Mouse (Mus musculus) left cerebral cortex, adult 11 months (tissue): ENCODE data around the gene Uqcc1.
A peak's percentile ranks its signal among the peaks of the same experiment; 100 is the strongest.

Experiments used
- DNase-seq: peaks from one replicate; pipeline ENCODE4 v3.0.0; 2022; ENCODE audit warnings: low spot score

Uqcc1 gene

DNA sequence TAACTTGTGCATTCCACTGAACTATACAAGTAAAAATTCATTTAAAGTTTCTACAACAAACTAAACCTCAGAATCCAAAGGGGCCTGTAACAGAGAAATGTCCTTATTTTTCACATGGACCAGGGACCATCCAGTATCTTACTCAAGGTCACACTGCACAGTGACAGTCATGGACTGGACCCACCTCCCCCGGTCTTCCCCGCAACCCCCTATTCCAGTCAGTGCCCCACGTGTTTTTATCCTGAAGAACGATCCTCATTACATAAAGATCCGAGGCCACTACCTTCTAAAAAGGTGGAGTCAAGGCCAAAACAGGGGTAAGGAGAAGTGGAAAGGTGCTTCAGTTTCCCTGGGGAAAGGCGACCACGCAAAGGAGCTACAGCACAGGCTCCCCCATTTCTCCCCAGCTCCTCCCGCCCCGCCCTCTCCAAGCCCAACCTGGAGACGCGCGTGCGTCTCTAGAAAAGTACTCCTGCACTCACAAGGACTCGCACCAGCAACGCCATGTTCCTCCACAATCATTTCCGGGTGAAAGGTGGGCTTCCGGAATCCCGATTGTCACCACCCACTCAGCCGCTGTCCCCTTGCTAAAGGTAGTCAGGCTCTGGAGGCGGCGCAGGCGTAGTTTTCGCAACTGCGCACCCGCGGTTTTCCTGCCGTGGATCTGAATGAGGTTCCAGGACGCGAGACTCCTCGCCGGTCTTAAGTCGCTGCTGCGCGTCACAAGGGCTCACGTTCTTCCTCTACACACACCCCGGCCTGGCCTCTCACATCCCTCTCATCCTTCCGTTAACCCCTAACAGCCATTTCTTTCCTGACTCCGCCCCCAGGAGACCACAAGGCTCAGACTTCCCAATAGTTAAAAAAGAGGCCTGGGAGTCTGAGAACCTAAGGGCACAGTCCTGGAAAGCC lies at the start of gene Uqcc1:
Gene Uqcc1 (minus strand): TSS at position 780 of the 912 bp plus-strand sequence.
- DNase-seq, result peak; percentile 93

DNA sequence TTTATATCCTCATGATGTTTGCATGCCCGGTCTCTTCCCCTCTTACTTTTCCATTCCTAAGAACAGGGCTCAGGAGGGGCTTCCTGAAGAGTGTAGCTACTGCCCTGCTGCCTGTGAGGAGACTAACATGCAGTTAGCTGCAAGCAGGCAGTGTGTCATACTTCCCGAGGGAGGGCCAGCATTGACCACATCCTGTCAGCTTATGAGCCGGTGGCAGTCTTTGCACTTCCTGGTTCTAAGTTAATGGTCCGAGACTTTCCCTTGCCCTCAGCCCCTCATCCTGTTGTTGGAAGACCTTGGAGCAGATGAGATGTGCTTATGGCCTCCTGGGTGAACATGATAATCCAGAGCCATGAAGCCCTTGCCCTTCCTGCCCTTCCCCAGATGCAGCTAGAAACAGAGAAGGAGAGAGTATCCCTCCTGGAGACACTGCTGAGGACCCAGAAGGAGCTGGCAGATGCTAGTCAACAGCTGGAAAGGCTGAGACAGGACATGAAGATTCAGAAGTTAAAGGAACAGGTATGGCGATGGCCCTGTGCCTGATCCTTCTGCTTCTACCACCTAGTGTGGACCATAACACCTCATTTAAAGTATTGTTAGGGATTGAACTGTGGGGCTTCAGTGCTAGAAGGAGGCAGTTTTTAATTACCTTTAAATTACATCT lies 49.4 kb upstream of the Uqcc1 start:
- no peak for DNase-seq

DNA sequence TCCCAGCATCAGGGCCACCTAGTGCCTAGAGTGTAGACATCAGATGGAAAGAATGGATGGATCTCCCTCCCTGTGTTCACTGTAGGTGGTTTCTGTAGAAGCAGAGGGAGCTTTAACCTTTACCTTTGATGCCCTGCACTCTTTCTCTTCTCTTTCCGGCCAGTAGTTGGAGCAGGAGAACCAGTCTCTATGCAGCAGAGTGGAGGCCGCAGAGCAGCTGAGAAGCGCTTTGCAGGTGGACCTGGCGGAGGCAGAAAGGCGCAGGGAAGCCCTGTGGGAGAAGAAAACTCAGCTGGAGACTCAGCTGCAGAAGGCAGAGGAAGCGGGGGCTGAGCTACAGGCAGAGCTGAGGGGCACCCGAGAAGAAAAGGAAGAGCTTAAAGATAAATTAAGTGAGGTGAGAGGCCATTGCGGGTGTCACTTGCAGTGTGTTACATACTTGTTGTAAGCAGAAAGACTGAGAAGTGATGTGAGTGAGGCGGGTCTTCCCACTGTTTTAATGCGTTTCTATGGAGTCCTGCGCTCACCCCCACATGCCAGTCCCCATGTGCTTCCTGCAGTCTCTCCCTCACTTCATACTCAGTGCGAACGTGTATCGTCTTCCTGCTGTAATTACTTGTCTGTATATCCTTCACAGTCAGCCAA lies 44.1 kb upstream of the Uqcc1 start:
- no peak for DNase-seq

DNA sequence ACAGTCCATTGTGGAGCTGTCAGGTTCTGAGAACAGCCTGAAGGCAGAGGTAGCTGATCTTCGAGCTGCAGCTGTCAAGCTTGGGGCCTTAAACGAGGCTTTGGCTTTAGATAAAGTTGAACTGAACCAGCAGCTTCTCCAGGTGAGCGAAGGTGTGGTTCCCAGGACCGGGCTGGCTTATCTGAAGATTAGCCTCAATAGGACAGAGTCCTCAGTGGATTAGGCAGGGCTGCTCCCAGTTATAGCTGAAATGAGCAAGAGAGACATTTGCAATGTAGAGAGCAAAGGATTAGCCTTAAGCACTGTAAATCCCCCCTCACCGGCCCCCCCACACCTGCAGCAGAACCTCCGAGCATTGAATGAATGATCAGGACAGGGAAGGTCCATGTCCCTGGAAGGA lies 43.2 kb upstream of the Uqcc1 start:
- DNase-seq, result no peak

DNA sequence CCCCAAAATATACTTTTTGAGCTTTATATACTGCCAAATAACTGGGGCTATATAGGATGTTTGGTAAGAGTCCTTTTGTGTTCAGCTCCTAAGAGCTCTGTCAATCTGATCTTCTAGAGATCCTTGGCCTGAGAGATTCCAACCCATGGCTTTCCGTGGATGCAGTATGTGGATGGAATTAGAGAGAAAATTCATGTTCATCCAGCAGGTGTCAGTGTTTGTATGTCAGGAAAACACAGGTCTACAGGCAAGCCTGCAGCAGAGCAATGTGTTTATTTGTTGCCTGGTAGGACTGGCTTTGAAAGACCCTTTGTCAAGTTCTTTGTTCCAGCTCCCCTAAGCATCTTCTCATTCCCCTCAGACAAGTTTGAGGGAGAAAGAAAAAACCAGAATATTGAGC lies 32.9 kb upstream of the Uqcc1 start:
- no peak for DNase-seq

DNA sequence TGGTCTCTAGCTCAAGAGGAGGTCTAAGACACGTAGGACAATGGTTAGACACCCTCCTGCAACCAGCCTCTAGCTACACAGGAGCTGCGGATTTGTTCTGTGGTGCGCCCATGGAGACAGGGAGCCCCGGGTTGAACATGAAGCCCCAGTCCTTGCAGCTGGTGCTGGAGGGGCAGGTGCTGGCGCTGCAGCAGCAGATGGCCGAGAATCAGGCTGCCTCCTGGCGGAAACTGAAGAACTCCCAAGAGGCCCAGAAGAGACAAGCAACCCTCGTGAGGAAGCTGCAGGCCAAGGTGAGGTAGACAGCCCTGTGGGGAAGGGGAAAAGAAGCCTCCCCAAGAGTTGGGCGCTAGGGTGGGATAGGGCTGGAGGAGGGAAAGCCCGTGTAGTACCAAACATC lies 31.8 kb upstream of the Uqcc1 start:
- no peak for DNase-seq

DNA sequence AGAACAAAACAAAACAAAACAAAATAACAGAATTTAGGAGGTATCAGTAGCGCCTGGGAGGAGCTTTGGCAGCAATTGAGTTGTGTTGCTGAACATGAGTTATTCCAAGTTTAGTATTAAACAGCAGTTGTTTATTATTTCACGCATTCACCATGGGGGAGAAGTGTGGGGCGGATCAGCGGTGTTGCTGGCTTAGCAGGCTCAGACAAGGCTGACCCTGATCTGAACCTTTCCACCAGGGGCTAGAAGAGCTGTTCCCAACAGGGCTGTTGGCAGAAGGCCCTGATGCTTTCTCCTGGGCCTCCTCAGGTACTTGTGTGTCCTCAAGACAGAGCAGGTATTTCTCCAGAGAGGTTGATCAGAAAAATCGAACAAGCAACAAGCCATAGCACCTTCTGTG lies 29.9 kb upstream of the Uqcc1 start:
- no peak for DNase-seq

DNA sequence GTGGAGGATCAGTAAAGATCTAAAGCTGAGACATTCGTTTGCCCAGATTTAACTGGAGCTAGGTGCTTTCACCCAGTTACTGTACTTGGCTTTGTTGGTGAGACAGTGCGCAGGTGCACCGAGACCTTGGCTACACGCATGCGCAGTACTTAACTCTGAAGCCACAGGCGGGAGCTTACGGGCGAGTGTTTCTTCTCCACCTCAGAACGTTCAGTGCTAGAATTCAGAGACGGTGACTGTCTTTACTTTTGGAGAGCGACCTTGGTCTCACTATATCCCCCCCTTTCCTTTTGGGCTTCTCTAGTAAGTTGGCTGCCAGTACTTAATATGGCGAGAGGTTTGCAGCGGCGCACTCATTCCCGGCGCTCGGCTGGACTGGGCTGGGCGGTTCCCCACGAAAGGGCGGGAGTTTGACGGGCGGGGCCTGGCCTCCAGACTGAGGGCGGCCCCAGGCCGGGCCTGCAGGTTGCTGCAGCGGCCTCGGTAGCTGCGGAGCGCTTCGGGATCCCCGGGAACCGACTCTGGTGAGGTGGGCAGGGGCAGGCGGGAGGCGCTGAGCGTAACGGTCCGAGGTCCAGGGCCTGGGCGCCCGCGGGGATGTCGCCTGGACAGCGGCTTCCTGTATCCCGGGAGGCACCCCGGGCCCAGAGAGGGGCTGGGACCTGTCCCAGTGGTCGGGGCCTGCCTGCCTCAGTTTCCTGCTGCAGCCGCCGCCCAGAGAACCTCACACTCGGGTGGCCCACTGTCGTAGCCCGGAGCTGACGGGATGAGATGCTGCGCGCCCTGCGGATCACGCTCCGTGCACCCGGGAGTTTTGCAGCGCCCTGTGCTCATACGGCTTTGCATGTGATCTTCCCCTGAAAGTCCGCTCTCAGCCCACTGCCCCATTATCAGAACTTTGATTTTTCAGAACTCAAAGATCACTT lies 26.3 kb upstream of the Uqcc1 start, which contains the start of gene Cep250:
Gene Cep250 (plus strand): TSS at position 325 of the 926 bp plus-strand sequence.
- peak; percentile 77 for DNase-seq

DNA sequence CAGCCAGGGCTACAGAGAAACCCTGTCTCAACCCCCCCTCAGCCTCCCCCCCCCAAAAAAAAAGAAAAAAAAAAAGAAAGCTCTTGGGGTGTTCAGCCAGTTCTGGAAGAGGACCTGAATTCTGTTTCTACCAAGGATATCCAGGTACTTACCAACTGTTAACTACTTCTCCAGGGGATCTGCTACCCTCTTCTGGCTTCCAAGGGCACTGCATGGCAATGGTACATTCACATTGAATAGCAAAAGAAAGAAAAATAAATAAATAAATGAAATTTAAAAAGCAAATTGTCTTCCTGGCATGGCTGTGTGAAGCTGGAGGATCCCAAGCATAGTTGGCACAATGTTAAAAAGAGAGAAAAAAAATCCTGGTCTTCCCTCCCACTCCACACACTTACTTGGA lies 21.9 kb upstream of the Uqcc1 start:
- DNase-seq, result peak; percentile 32

DNA sequence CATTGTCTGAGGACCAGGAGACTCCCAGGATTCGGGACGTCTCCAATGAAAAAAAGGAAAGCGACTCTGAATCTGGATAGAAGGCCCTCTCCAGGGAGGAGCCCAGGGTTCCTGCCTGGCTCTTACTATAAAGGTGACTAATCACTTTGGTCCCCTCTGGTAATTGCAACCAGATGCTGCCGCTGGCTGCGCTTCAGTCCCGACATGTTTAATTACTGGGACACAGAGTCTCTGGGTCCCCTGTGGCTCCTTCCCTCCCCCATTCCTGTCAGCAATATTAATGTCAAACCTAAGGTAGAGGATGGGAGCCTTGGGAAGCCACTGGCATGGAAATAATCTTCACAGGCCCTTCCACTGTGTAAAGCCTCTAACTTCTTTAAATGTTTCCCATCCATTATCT lies 19.3 kb upstream of the Uqcc1 start:
- DNase-seq, result no peak

DNA sequence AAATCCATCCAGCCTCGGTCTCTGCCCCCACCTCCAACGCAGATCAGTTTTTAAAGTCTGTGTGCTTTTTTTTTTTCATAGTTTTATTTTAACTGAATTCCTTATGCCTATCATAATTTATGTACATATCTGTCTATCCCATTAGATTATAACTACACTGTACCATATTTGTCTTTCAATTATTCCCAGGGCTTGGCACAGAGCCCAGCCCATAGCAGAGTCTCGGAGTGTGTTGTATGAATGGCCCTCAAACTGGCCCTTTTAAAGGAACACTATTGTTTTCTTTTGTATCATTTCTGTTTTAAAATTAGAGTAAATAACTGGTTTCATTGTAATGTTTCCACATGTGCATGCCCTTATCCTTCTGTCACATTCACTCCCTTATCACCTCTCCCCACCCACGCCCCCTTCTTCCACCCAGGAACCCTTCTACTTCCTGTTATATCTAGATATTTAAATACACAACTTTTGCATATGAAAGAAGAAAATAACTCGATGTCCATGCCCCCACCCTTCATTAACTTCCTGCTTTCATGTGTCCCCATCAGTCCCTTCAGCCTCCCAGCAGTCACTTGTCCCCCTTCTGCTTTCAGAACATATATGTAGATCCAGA lies 17.4 kb upstream of the Uqcc1 start:
- DNase-seq, result no peak

DNA sequence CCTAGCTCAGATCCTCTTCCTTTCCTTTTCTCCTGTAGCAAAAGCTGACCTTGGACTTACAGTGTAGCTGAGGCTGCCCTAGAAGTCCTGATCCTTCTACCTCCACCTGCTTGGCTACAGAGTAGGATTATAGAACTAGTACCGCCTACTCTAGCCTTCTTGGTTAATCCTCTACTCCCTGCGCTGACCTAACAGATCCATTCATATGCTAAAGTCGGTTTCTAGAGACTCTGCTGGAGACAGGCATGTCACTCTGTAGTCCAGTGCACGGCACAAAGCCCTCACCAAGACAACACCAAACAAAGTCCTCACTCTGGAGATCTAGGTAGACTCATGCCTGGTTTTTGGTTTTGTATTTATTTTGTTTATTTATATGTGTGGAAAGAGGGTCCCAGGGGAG lies 16.4 kb upstream of the Uqcc1 start:
- no peak for DNase-seq

DNA sequence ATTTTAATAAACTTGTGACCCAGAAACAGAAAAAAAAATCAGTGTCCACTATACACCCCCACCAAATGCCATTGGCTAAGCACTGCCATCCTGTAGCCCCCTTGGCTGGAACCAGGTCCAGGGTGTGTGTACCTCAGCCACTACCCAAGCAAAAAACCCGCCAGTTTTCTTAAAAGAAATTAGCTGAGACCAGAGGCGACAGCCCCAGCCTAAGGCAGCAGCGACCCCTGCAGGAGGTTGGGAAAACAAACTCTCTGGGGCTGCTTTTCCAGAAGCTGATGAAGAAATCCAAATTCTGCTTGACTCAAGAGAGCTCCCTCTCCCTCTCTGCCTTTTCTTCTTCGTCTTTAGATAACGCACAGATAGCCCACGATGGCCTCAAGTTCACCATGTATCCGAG lies 16.0 kb upstream of the Uqcc1 start:
- no peak for DNase-seq

DNA sequence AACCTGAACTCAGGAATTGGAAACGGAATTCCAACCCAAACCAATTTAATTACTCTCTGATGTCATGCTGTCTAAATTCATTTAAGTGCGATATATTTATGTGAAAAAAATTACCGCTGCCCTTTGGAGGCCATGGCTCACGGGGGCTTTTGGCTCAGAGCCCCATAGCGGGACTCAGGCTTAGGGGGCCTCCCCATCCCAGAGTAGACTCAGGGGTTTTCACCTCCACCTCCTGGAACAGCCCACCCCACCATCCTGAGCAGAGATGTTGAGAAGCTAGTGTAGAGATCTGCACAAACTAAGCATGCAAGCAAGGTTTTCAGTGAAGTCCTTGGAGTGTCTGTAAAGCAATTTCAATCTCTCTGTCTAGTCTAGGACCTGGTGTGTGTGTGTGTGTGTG lies 15.5 kb upstream of the Uqcc1 start:
- DNase-seq, result no peak

DNA sequence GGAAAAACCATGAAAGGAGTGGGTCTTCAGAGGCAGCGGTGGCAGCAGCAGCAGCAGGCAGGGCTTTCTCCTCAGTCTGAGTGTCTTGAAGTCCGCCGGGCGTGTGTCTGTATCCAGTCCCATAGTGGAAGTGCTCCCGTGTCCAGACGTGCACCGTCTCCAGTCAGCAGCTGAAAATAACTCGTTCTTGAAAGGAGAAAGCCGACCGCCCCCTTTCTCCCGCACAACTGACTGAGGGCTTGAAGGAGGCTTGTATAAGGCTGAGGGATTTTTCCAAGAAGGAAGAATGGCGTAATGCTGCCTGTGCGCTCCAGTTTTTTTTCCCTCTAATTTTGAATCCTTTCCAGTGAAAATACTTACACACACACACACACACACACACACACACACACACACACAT lies 15.0 kb upstream of the Uqcc1 start, which contains the start of gene Gdf5:
Gene Gdf5 (minus strand): TSS at position 244 of the 400 bp plus-strand sequence.
- DNase-seq, result no peak

DNA sequence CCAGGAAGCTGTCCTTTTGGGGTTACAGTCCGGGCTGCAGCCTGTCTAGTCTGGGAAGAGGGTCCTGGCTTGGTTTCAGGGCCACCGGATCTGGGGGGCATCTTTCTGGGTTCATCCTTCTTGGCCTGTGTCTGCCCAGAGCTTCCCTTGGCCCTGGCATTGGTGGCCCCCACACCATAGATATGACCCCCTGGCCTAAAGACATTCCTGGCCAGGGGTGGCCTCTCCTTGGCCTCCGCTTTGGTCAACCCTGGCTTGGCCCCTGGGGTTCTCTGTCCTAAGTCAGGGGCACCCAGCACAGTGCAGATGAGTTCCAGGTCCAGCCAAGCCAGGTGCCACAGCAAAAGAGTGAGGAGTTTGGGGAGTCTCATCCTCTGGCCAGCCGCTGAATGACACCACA lies 14.6 kb upstream of the Uqcc1 start:
- no peak for DNase-seq

DNA sequence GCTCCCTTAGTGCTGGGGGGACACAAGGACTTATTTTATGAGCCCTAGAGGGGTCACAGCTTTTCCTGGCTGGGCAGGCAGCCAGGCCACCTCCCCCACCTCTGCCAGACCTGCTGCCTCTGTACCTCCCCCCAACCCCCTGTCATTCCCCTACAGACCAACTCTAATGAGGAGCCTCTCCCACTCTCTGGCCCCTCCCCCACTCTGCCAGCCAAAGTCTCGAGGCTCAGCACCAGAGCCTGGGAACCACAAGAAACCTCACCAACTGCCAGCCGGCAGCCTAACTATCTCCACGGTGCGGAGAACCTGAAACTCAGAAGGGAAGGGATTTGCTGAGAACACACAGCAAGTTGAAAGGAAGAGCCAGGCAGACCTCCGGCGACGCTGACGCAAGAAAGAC lies 13.4 kb upstream of the Uqcc1 start:
- no peak for DNase-seq

DNA sequence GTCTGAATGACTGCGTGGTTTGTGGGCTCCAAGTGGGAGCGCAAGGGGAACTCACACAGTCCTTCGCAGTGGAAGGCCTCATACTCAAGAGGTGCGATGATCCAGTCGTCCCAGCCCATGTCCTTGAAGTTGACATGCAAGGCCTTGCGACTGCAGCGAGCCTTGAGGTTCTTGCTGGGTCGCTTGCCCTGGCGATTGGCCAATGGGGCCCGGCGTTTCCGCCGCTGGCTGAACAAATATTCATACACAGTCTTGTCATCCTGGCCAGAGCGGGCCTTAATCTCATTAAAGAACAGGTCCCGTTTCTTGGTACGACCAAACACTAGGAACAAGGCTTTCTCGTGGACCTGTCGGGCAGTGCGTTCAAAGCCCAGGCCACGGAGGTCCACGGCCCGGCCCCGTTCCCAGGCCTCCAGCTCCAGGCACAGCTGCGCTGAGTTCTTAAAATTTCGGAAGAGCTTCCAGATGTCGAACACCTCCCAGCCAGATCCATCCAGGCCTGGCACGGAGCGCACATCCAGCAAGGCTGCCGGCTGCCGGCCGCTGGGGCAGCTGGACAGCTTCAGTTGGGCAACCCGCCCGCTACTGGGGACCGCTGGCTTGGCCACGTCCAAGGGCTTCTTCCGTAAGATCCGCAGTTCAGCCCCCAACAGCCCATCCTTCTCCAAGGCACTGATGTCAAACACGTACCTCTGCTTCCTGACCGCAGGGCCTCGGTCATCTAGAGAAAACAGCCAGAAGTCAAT lies 11.8 kb upstream of the Uqcc1 start:
- no peak for DNase-seq

DNA sequence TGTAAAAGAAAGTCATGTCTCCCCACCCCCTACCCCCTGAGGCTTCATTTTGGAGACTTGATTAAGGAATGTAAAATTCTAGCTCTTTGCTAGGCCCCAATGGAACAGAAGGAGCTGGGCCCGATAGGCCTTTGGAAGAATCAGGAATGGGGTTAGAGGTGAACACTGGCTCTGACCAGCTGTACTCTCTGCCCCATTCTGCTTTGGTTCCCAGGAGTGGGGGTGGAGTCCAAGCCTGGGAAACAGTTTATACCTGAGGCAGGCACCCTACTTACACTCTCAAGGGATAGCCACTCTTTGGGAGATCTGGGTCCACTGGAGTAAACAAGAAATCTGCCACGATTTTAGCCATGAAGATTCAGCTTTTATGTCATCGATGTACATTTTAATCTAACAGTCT lies 10.6 kb upstream of the Uqcc1 start, which contains the start of gene Gm15557:
Gene Gm15557 (plus strand): TSS at position 48 of the 400 bp plus-strand sequence.
- no peak for DNase-seq

DNA sequence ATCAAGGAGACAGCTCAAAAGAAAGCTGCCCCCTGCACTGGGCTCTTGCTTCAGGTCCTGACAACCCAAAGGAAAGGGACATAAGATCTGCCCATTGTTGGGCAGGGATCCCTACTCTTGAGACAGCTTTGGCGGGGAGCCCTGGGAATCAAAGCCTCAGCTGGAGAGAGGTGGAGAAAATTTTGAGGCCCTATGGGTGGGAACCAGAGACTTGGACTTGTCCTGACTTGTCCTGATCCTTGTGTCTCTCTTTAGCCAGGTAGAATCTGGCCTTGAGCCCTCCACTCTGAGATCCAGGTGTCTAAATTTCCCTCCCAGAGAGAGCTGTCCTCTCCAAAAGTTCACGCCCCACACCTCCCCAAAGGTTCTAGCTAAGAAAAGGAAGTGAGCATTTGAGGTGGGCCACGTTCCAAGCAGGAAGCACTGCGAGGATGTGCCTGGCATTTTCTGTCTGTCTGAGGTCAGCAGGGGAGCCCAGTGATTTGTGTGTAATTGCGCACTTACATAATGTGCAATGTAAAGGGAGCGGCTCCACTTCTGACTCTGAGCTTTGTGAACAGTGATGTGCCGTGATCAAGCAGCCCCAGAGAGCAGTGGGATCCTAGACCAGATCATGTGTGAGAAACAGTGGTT lies 9.9 kb upstream of the Uqcc1 start:
- DNase-seq, result no peak
